Mouse (Mus musculus) heart, postnatal 25 days (tissue): ENCODE results near the gene Usp37. TPM values are rescaled to one million over a fixed set of nuclear protein-coding genes. Genes with fewer than 3 reads are reported as not detected.

Experiments used
- DNase-seq: peaks from one replicate; pipeline ENCODE4 v3.0.0; 2022; ENCODE audit warnings: low spot score
- intact Hi-C: fragments of 180-260 bp; cut with DNase I; formaldehyde crosslinking; loops from one replicate; pipeline ENCODE4 v1.15.1; 2025
- total RNA-seq, 2 experiments: library from RNA; stranded (reverse); gene quantifications; 2 replicates each; pipeline ENCODE4 v1.2.3; 2021

Gene Usp37
- total RNA-seq, 2 experiments from 2014 or later = 7.5 to 9.0 TPM

- peak; percentile 99 for DNase-seq
- intact Hi-C loops = loop anchor here (2.0 kb wide), 1 partner anchor 81 kb away; no protein-coding TSS in a partner anchor
Measured at GRCm38 (mm10) chr1:74505721-74506464, 38.2 kb downstream of the Usp37 start, which contains the start of gene Cnot9. Cnot9 (plus strand) TSS chr1:74506058.

GRCm38 (mm10) chr1:74505393-74505720 lies 38.7 kb downstream of the Usp37 start:
- no peak for DNase-seq
- intact Hi-C loops = no loop called here

GRCm38 (mm10) chr1:74501106-74501505 lies 43.0 kb downstream of the Usp37 start:
- intact Hi-C loops = no loop called here
- DNase-seq = no peak

GRCm38 (mm10) chr1:74485792-74486191 lies 58.3 kb downstream of the Usp37 start:
- DNase-seq = no peak
- intact Hi-C loops = no loop called here

GRCm38 (mm10) chr1:74460273-74460672 lies 83.8 kb downstream of the Usp37 start:
- intact Hi-C loops = loop anchor here (2.0 kb wide), 1 partner anchor 299 kb away; no protein-coding TSS in a partner anchor
- no peak for DNase-seq

- DNase-seq = peak; percentile 5
- intact Hi-C loops = loop anchor here (2.0 to 5.0 kb wide), 4 partner anchors 54 to 246 kb away; no protein-coding TSS in a partner anchor
Measured at GRCm38 (mm10) chr1:74452611-74453045, 91.5 kb downstream of the Usp37 start.

- intact Hi-C loops = no loop called here
- DNase-seq = no peak
Measured at GRCm38 (mm10) chr1:74444538-74444937, 99.5 kb downstream of the Usp37 start.

- DNase-seq = no peak
- intact Hi-C loops = no loop called here
Measured at GRCm38 (mm10) chr1:74439166-74439876, 104.8 kb downstream of the Usp37 start.

- peak; percentile 19 for DNase-seq
- intact Hi-C loops = no loop called here
Measured at GRCm38 (mm10) chr1:74437702-74438427, 106.2 kb downstream of the Usp37 start.

GRCm38 (mm10) chr1:74435563-74435962 lies 108.5 kb downstream of the Usp37 start:
- DNase-seq = no peak
- intact Hi-C loops = no loop called here

- intact Hi-C loops = no loop called here
- DNase-seq = no peak
Measured at GRCm38 (mm10) chr1:74434596-74434995, 109.5 kb downstream of the Usp37 start.

GRCm38 (mm10) chr1:74433220-74433619 lies 110.9 kb downstream of the Usp37 start:
- intact Hi-C loops = no loop called here
- DNase-seq = no peak

GRCm38 (mm10) chr1:74425845-74426244 lies 118.2 kb downstream of the Usp37 start:
- intact Hi-C loops = no loop called here
- no peak for DNase-seq

GRCm38 (mm10) chr1:74423147-74423546 lies 120.9 kb downstream of the Usp37 start:
- intact Hi-C loops = no loop called here
- DNase-seq = no peak

- peak; percentile 8 for DNase-seq
- intact Hi-C loops = no loop called here
Measured at GRCm38 (mm10) chr1:74419440-74419794, 124.7 kb downstream of the Usp37 start.

- intact Hi-C loops = no loop called here
- no peak for DNase-seq
Measured at GRCm38 (mm10) chr1:74418747-74419439, 125.2 kb downstream of the Usp37 start.

- intact Hi-C loops = no loop called here
- DNase-seq = no peak
Measured at GRCm38 (mm10) chr1:74415143-74415542, 128.9 kb downstream of the Usp37 start.

- intact Hi-C loops = no loop called here
Measured at GRCm38 (mm10) chr1:74412711-74413110, 131.4 kb downstream of the Usp37 start.

GRCm38 (mm10) chr1:74411753-74412325 lies 132.2 kb downstream of the Usp37 start:
- DNase-seq = no peak
- intact Hi-C loops = no loop called here

More at GRCm38 (mm10) chr1:74412711-74413110, 131.4 kb downstream of the Usp37 start:
- no peak for DNase-seq
